Mouse (Mus musculus) C3H10T1/2 (cell line): ENCODE measurements around the gene A130010J15Rik. TPM values are rescaled to one million over a fixed set of nuclear protein-coding genes. Genes with fewer than 3 reads are reported as not detected.

Experiments used
- polyA plus RNA-seq, 2 experiments: library from polyadenylated mRNA; unstranded; fragments of >200 nt; fragmentation: generic; extraction: Trizol; gene quantifications; one replicate each; pipeline ENCODE4 v1.2.1; 2012; ENCODE audit warnings: missing spikeins in 2 of 2

Gene A130010J15Rik
- polyA plus RNA-seq = 1 to 10 TPM in 1 of 2 experiments, under 1 TPM in 1; 0.42 to 3.0 TPM

GRCm38 (mm10) chr1:193167746-193168145, at the start of gene A130010J15Rik:
A130010J15Rik (plus strand) TSS chr1:193168046.

GRCm38 (mm10) chr1:193129786-193130455, 37.9 kb upstream of the A130010J15Rik start, which contains the start of gene Diexf:
Diexf (minus strand) TSS chr1:193130272.

GRCm38 (mm10) chr1:193152872-193153271, 15.0 kb upstream of the A130010J15Rik start, which contains the start of gene Irf6:
Irf6 (plus strand) TSS chr1:193153111.

GRCm38 (mm10) chr1:193201383-193201778, 33.5 kb downstream of the A130010J15Rik start, which contains the start of gene Traf3ip3:
Traf3ip3 (minus strand) TSS chr1:193201703.

GRCm38 (mm10) chr1:193207503-193207902, 39.7 kb downstream of the A130010J15Rik start, which contains the start of gene Lamb3:
Lamb3 (plus strand) TSS chr1:193207699.

Other genes with a start within 250 kb of the A130010J15Rik start
- not detected for gene Syt14, start 132.3 kb upstream of the A130010J15Rik start, polyA plus RNA-seq
- gene Diexf, start 37.8 kb upstream of the A130010J15Rik start, polyA plus RNA-seq = 1 to 10 TPM; 3.4 to 7.7 TPM
- under 1 TPM in 1 of 2 experiments, not detected in 1; 0.04 TPM for gene Irf6, start 14.9 kb upstream of the A130010J15Rik start, polyA plus RNA-seq
- gene Traf3ip3, start 33.7 kb downstream of the A130010J15Rik start, polyA plus RNA-seq = under 1 TPM in 1 of 2 experiments, not detected in 1; 0.35 TPM
- under 1 TPM; 0.14 to 0.54 TPM for gene Lamb3, start 39.7 kb downstream of the A130010J15Rik start, polyA plus RNA-seq
- under 1 TPM in 1 of 2 experiments, not detected in 1; 0.96 TPM for gene Hsd11b1, start 96.0 kb downstream of the A130010J15Rik start, polyA plus RNA-seq
- 1 to 10 TPM in 1 of 2 experiments, not detected in 1; 2.2 TPM for gene G0s2, start 105.2 kb downstream of the A130010J15Rik start, polyA plus RNA-seq
- 1 to 10 TPM in 1 of 2 experiments, under 1 TPM in 1; 0.01 to 3.6 TPM for gene Camk1g, start 202.3 kb downstream of the A130010J15Rik start, polyA plus RNA-seq